Mouse (Mus musculus) liver, adult 2 months (tissue): ENCODE results near the gene Zfp652.

Source experiments
- CTCF ChIP-seq: fragments of 200-500 bp; IDR thresholded peaks from 2 replicates; pipeline ENCODE4 v1.5.1; 2011; ENCODE audit warnings: low read depth, low read length, control low read depth
- POLR2A ChIP-seq: fragments of 200-500 bp; IDR thresholded peaks from 2 replicates; pipeline ENCODE4 v1.6.1; 2011; ENCODE audit warnings: low read length, control low read depth; ENCODE audit not compliant: insufficient read depth; ENCODE audit errors: extremely low read depth

- TF ChIP-seq POLR2A = no peak
- no peak for TF ChIP-seq CTCF
These were observed 83.1 kb downstream of the Zfp652 start for GRCm38 (mm10) chr11:95795582-95795981.
